Mouse (Mus musculus) myocyte (in vitro differentiated cells): Measurements from ENCODE around the gene Mettl1.

Experiments used
- E2F4 ChIP-seq: IDR thresholded peaks from one replicate; pipeline ENCODE4 v1.6.1; 2011; ENCODE audit warnings: mild to moderate bottlenecking, control low read depth, moderate library complexity; ENCODE audit not compliant: insufficient read depth
- MYOD1 ChIP-seq, 3 experiments: IDR thresholded peaks; one replicate each; pipeline ENCODE4 v1.6.1; 2011; ENCODE audit warnings: control low read depth in 2 of 3, low read depth in 2 of 3, mild to moderate bottlenecking in 2 of 3, moderate library complexity in 1 of 3; ENCODE audit not compliant: insufficient read length in 2 of 3, control insufficient read depth in 1 of 3
- POLR2A ChIP-seq: IDR thresholded peaks from one replicate; pipeline ENCODE4 v1.6.1; 2011; ENCODE audit warnings: low read depth, mild to moderate bottlenecking, control low read depth, moderate library complexity; ENCODE audit not compliant: insufficient read length
- POLR2AphosphoS2 ChIP-seq: IDR thresholded peaks from one replicate; pipeline ENCODE4 v1.6.1; 2011; ENCODE audit warnings: low read depth, control low read depth; ENCODE audit not compliant: insufficient read length
- USF1 ChIP-seq: IDR thresholded peaks from one replicate; pipeline ENCODE4 v1.6.1; 2011; ENCODE audit warnings: low read depth, mild to moderate bottlenecking, control low read depth, moderate library complexity

DNA sequence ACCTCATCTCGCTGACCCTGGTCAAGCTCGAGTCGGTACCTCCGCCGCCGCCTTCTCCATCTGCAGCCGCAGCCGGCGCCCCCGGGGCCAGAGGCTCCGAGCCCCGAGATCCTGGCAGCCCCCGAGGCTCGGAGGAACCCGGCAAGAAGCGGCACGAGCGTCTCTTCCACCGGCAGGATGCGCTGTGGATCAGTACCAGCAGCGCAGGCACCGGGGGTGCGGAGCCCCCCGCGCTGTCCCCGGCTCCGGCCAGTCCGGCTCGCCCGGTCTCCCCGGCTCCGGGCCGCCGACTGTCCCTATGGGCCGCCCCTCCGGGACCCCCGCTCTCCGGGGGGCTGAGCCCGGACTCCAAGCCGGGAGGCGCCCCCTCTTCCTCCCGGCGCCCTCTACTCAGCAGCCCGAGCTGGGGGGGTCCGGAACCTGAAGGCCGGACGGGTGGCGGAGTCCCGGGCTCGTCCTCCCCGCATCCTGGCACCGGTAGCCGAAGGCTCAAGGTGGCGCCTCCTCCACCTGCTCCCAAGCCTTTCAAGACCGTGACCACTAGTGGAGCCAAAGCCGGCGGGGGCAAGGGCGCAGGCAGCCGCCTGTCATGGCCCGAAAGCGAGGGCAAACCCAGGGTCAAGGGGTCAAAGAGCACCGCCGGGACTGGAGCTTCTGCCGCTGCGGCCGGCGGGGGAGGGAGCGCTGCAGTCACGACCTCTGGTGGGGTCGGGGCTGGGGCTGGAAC is 38.6 kb downstream of the Mettl1 start:
- TF ChIP-seq USF1 (no peak), MYOD1 (IDR thresholded peaks at IDR 0.05; ENCODE audit: control insufficient read depth in 1 of 3, insufficient read length in 2 of 3, low read depth in 2 of 3) (no peak), POLR2A (no peak), E2F4 (no peak), POLR2AphosphoS2 (no peak)
